Mouse (Mus musculus) kidney, postnatal 14 days (tissue): ENCODE results near the gene Samhd1.

Experiments used
- DNase-seq: peaks from one replicate; pipeline ENCODE4 v3.0.0; 2022; ENCODE audit warnings: mixed read lengths

Samhd1 gene

GRCm38 (mm10) chr2:157135529-157136120, 560 bp upstream of the Samhd1 start:
- DNase-seq: peak; percentile 4

- no peak for DNase-seq
Measured at GRCm38 (mm10) chr2:157134479-157134931, 560 bp downstream of the Samhd1 start.

GRCm38 (mm10) chr2:157133769-157134478, 1.1 kb downstream of the Samhd1 start:
- no peak for DNase-seq

DNA sequence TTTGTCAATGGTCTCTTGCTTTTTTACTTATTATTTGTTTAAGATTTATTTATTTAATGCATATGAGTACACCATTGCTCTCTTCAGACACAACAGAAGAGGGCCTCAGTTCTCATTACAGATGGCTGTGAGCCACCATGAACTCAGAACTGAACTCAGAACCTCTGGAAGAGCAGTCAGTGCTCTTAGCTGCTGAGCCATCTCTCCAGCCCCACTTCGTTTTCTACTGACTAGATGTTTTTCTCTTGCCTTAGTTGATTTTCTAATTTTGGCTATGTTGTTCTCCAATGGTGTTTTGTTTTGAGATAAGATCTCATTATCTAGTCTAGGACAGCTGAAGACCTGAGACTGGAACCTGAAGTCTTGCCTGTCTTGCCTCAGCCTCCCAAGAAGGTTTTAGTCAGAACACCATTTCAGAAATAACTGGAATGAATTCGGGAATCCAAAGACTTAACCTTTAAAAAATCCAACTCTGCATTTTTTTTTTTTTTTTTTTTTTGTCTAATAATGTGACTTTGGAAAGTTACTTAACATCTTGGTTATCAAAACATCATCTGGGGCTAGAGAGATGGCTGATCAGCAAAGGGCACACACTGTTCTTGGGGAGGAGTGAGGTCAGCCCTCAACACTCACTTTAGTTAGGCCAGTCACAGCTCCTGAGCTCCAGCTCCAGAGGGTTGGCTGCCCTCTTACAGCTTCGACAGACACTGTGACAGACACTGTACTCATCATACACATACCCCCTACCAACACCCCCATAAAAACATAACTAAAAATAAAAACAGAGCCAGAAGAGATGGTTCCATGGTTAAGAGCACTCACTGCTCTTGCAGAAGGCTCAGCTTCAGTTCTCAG, 2.2 kb downstream of the Samhd1 start:
- no peak for DNase-seq

DNA sequence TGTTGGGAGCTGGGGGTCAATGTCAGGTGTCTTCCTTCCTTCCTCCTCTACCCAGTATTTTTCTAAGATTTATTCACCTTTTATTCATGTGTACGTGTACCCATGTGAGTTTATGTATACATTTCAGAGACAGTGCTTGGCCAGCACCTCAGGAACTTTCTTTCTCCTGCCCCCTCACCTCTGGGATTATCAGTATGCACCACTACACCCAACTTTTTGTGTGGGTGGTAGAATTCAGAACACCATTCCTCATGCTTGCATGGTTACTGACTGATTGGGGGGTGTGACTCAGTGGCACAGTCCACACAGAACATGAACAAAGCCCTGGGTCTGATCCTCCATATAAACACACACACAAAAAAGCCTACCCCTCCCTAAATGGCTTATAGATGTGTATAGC, 3.0 kb downstream of the Samhd1 start:
- DNase-seq: no peak

DNA sequence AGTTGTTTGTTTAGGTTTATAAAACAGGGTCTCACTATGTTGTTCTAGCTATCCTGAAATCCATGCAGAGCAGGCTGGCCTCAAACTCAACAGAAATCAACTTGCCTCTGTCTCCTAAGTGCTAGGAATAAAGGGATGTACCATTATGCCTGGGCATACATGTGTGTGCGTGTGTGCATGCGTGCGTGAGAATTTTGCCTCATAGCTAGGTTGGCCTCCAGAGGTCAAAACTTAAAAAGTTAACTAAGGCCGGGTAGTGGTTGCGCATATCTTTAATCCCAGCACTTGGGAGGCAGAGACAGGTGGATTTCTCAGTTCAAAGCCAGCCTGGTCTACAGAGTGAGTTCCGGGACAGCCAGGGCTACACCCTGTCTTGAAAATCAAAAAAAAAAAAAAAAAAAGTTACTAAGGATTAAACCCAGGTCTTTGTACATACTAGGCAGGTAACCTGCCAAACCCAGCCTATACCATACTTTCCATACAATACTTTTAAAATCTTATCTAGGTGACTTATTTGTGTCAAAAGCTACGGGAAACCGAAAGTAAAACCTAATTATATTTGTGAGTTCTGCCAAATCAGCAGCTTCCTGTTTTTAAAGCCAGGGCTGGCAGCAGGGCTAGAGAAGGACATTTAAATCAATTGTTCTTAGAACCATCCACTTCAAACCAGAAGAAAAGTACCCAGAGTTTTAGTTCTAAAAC, 4.1 kb downstream of the Samhd1 start:
- DNase-seq: peak; percentile 40

- no peak for DNase-seq
Measured at GRCm38 (mm10) chr2:157129601-157130164, 5.4 kb downstream of the Samhd1 start.

DNA sequence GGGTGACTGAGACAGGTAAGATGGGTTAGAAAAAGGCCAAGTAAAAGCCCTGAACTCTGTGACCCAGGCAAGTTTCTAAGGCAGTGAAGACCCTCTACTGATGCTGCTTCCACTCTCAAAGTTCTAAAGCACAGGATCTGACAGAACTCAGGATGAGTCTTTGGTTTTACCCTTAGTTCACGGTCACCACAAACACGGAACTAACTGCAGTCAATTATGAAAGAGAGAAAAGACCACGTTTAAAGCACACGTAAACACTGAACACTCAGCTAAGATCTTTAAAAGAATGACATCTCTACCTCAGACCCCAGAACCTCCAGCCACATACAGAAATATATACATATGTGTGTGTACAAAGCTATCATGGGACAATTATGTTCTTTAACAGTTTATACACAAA, 6.0 kb downstream of the Samhd1 start:
- no peak for DNase-seq

- DNase-seq: peak; percentile 24
Measured at GRCm38 (mm10) chr2:157128072-157128471, 7.0 kb downstream of the Samhd1 start.

DNA sequence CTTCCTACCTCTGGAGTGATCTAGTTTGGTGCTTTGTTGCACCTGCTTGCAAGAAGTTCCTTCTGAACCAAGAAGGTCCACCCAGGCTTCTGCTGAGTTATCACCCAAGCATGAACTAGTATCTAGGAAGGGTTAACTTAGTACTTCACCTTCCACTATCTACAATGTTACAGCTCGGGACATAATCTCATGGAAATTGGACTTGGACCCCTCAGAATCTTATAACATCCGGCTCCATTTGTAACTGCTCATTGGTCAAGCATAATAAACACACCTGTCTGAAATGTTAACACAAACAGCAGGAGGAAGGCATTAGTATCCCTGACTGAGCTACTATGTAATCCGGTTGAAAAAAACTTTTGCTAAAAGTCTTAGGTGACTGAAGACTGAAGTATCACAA, 7.7 kb downstream of the Samhd1 start:
- DNase-seq: no peak

- no peak for DNase-seq
Measured at GRCm38 (mm10) chr2:157125246-157125645, 9.8 kb downstream of the Samhd1 start.

DNA sequence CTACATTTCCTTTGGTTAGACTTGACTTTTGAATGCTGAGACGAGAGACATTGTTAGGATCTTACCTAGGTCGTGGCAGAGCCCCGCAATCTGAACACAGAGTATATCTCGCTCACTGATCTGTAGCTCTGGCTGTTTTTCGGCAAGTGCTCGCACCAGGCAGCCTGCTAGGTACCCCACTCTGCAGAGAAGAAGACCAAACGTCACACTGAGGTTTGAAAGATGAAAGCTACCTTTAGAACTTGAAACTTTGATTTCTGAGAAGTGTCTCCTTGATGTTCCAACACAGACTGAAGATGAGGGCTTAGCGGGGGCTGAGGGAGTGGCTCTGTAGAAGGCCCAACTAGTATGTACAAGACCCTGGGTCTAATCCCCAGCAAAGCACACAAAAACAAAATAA, 13.3 kb downstream of the Samhd1 start:
- DNase-seq: no peak

GRCm38 (mm10) chr2:157119075-157119474, 16.0 kb downstream of the Samhd1 start:
- no peak for DNase-seq

- DNase-seq: no peak
Measured at GRCm38 (mm10) chr2:157118556-157118955, 16.5 kb downstream of the Samhd1 start.

GRCm38 (mm10) chr2:157116964-157117363, 18.1 kb downstream of the Samhd1 start:
- DNase-seq: peak; percentile 17

DNA sequence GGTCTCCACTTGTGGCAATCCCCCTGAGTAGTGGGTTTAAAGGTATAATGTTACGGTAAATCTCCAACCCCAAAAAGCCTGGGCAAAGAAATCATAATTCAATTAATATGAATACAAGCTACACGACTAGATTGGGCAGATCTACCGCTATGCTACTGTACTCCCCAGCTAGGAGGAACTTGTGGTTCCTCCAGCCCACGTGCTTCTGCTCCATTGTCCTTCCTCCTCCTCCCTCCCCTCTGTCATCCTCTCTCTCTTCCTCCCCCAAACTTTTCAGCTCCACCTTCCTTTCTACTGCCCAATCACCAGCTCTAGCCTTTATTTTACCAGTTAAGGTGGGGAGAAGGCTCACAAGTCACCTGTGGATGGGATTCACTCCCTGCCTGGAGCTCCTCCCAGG, 26.8 kb downstream of the Samhd1 start:
- DNase-seq: no peak

DNA sequence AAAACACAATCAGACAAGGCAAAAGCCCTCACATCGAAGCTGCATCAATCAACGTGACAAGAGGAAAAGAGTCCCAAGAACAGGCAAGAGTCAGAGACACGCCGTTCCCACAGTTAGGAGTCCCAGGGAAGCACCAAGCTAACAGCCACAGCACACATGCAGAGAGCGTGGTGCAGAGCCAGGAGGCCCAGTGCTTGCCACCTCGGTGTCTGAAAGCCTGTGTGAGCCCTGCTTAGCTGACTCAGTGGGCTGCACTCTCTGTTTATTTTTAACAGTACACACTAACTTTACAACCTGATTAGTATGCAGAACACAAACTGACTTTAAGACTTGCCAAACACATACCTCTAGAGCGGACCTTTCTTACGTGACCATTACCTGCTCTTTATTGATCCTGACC, 30.6 kb downstream of the Samhd1 start:
- peak; percentile 31 for DNase-seq

DNA sequence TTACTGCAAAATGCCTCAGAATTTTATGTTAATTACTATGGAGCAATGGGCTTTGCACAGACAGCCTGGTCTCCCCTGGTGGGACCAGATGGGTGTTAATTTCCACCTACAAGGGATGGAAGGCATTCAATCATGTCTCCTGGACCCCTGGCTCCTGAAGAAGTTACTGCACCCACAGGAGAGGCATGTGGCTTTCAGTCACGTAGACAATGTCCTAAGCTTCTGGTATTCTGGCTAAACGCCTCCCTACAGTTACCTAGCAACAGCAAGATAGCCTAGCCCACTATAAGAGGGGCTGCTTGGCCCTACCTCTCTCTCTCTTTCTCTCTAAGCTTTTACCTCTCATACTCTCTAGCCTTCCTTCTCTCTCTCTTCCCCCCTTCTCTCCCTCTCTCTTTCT, 32.8 kb downstream of the Samhd1 start:
- no peak for DNase-seq

DNA sequence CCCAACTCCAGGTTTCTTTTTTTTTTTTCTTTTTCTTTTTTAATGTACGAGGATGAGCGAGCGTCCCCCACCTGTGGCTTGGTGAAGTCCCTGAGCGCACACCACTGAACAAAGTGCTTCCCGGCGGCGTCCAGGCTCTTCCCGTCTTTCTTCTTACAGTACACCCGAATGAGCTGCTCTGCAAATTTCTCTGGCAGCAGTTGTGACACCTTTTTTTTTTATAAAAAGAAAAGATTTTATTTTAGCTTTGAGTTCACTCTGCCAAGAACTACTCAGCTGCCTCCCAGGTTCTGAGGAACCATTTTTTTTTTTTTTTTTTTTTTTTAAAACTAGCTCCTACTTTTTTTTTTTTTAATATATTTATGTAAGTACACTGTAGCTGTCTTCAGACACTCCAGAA, 33.4 kb downstream of the Samhd1 start:
- DNase-seq: no peak

DNA sequence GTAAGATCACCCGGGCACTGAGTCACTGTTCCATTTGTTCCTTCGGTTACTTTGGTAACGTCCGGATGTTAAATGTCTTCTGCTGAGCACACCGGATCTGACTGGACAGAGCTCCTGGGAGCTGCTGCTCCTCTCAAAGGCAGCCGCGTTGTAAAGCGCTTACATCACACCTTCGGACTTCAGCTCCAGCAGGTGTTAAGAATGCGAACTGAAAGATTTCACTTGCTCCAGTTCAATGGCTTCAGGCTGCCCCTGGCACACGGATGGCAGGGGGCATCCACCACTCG, 34.8 kb downstream of the Samhd1 start:
- DNase-seq: peak; percentile 25

DNA sequence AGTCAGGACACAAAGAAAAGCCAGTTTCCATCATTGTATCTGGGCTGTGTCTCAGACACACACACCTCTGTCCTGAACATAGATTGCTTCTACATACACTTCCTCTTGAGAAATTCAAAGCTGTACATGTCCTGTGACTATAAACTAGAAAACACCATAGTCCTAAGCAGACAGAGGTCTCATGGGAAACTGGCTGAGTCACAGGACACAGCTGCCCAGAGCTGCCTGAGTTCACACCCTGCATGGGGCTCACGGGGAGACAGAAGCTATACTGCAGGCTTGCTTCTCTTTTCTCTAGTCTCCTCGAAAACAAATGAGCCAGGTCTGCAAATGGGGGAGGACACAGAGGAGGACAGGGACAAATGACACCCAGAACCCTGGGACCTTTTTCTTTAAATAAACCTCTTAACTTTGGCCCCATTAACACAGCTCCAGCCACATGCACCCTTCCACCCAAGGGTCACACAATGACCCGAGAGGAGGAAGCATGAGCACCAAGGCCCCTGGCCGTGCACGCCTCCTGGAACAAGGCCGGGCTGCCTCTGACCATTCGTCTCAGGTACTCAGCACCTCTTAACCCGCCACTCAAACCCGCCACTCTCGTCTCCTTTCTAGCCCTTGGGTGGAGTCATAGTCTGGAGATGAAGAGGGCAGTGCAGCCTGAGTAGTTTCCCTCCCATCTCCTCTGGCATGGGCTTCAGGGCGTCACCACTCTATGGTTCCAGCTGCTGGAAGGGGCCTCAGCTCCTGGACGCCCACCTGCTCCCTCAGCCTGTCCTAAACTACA, 35.3 kb downstream of the Samhd1 start:
- DNase-seq: peak; percentile 25
